Mouse (Mus musculus): ENCODE data around the gene Ifitm1. TPM values are rescaled to one million over a fixed set of nuclear protein-coding genes. Genes with fewer than 3 reads are reported as not detected.

Gene Ifitm1
- 36.0 and 1,392 TPM in 2 replicates for polyA plus RNA-seq (2012; rRNA removed; ENCODE audit: low replicate concordance)

DNA sequence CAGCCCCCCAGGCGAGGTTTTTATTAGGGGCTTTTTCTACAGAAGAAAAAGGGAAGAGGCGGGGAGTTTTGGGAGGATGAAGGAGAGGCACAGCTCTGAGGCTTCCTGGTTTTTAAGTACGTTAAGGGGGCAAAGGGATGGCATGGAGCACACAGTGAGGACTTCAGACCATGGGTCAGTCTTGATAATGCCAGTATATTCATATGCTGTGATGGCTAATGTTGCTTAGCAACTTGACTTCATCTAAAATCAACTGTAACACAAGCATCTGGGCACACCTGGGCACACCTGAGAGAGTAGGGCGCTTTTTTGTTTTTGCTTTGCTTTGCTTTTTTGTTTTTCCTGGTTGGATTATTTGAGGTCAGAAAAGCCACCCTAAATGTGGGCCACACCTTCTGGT lies at the start of gene Ifitm1:
Gene Ifitm1 (plus strand): TSS at position 301 of the 400 bp plus-strand sequence.

DNA sequence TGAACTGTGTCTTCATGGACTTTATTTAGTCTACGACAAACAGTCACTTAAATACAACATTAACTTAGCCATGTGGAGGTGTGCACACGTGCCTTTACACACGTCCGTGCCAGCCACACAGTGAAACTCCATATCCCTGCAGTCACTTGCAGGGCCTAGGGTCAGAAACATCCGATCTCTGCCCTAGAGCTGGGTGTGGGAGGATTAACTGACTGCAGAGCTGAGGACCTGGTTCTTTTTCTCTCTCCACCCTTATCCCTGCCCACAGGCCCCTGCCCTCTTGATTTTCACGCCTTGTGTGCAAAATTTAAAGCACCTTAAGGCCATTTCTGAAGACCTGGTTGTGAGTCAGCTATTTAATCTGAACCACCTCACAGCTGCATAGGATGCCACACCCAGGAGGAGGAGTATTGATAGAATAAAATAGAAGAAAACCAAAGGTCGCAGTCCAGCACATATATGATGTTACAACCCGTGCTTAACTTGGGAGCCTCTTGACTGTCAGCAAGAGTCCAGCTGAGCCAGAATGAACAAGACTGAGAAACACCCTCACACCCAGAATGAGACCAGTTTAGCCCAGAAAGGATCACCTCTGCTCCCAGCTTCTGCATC lies 46.5 kb upstream of the Ifitm1 start, which contains the start of gene Nlrp6:
Gene Nlrp6 (plus strand): TSS at position 485 of the 612 bp plus-strand sequence.

DNA sequence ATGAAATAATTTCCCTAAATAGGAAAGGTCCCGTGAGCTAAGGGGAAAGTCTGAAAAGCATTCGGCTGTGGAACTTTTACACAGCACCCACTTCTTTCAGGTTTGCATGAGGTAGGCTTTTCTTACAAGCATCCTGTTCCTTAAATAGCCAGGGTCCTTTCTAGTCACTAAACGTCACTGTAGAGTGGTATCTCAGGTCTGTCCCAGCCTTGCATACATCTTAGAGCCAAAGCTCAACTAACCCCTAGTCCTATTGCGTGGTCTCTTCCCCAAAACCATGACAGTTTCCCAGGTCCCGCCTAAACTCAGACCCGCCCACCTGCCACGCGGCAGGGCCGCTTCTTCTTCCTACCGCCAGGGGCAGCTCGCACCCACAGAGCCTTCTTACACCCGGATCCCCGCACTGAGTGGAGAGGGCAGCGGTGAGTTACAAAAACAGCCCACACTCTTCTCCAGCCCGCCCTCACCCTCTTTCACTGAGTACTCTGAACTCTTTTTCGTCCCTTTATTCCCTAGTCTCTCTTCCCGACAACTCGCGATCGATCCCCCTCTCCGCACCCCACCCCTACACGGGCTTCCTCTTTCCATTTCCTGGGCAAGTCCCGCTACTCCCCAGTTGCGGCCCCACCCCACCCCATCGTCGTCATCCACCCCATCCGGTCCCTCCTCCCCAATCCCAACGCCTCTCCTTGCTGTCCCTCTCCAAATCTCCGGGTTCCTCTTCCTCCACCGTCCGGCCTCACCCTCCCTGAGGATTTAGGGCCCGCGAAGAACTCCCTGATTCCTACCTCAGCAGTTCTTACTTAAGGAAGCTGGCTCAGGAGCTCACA lies 25.6 kb upstream of the Ifitm1 start, which contains the start of gene Pgghg:
Gene Pgghg (plus strand): TSS at position 170 of the 830 bp plus-strand sequence.

DNA sequence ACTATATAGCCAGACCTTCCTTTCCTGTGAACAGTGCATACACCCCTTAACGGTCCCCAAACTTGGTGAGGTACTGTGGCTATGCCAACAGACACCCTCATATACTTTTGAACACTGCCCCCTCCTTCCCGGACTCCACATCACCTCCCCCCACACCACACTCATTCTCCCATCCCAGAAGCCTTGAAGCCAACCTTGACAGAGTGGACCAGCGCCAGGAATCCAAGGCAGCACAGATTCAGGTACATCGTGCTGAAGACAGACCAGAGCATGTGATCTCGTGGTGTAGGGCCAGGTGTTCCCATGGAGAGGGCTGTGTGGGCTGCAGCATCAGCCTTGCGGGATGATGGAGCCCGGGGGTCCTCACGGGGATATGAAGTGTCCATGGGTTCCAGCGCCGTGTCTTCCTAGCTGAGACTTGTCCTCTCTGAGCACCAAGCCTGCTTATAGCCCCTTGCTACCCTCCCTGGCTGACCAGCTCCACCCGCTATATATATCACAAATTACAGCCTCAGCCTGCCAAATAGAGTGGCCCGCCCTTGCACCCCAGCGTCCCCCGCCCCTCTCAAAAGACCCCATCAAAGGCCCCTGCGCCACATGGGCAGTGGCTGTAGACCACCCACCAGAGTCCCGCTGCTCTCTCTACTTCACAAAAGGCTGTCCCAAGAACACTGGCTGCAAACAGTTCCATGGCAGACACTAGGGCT lies 17.0 kb upstream of the Ifitm1 start, which contains the start of gene Ifitm5:
Gene Ifitm5 (minus strand): TSS at position 468 of the 707 bp plus-strand sequence.

DNA sequence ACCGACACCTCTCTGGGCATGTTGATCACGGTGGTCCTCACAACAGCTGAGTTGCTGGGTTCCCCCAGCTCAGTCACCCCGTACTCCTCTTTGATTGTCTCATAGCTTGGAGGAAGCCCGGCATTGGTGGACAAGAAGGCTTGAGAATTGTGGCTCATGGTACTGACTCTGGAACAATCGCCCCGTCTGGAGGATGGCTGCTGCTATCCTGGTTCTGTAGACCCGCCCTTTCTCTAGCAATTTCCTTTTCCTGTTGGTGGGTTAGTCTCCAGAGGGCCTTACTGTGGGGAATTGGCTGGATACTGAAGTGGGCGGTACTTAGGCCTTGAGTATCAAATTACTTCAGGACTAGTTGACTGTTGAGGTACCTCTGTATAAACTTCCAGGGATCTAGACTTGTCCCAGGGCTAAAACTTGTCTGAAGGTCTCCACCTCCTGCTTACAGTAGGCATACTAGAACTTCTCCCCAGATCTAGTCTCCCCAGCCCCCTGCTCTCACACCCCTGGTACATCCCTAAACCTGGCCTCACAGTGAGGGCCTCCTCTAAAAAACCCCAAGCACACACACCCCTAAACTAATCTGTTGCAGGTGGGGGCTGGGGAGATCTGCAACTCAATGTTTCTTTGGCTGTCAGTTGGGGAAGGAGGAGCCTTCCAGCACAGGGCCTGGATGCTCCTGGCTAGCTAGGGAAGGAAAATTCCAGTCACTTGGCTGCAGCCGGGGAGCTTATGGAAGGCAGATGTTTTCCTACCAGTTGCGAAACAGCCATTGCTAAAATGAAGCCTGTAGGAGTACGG lies 11.1 kb upstream of the Ifitm1 start, which contains the start of the genes Gm45717 and Ifitm2:
Gene Gm45717 (minus strand): TSS at position 180 of the 798 bp plus-strand sequence.
Gene Ifitm2 (minus strand): TSS at position 230 of the 798 bp plus-strand sequence.

DNA sequence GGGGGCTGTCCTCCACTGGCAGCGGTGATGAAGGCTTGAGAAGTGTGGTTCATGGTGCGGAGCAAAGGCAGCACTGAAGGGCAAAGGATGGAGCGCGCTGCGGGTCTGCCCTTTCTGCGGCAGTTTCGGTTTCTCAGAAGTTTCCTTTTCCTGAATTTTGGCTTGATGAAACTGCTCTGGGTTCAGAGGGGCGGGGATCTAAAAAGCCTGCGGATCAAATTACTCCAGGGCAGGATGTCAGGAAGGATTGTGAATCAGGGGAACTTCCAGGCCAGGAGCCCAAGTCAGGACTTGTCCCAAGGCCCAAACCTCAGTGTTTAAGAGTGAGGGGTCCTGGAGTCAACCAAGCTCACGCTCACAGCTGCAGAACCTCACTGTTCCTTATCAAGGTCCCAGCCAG lies 43.6 kb downstream of the Ifitm1 start, which contains the start of gene Ifitm3:
Gene Ifitm3 (minus strand): TSS at position 178 of the 400 bp plus-strand sequence.

DNA sequence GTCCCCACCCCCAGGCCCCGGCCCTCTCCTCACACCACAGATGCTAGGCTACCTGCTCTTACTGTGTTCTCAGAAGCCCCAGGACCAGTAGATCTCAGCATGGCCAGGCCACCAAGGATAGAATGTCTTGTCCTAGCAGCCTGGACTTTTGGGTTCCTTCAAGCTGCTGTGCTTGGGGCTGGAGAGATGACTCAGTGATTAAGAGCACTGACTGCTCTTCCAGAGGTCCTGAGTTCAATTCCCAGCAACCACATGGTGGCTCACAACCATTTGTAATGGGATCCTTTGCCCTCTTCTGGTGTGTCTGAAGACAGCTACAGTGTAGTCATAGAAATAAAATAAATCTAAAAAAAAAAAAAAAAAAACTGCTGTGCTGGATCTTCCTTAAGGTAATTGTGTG lies 50.8 kb downstream of the Ifitm1 start, which contains the start of gene Ifitm6:
Gene Ifitm6 (minus strand): TSS at position 101 of the 400 bp plus-strand sequence.

Other genes with a start within 250 kb of the Ifitm1 start
- 256 and 502 TPM in 2 replicates for gene Cyp2e1, start 203.5 kb upstream of the Ifitm1 start, polyA plus RNA-seq (2012; rRNA removed; ENCODE audit: low replicate concordance)
- 0.07 and 0.33 TPM in 2 replicates for gene Syce1, start 179.4 kb upstream of the Ifitm1 start, polyA plus RNA-seq (2012; rRNA removed; ENCODE audit: low replicate concordance)
- gene Zfp941, start 145.0 kb upstream of the Ifitm1 start, polyA plus RNA-seq (2012; rRNA removed; ENCODE audit: low replicate concordance) = 0.15 TPM in 1 of 2 replicates, not detected in the other
- gene Urah, start 132.2 kb upstream of the Ifitm1 start, polyA plus RNA-seq (2012; rRNA removed; ENCODE audit: low replicate concordance) = 14.2 TPM in 1 of 2 replicates, not detected in the other
- not detected in 2 replicates for gene Scgb1c1, start 121.7 kb upstream of the Ifitm1 start, polyA plus RNA-seq (2012; rRNA removed; ENCODE audit: low replicate concordance)
- 0.11 TPM in 1 of 2 replicates, not detected in the other for gene Odf3, start 119.4 kb upstream of the Ifitm1 start, polyA plus RNA-seq (2012; rRNA removed; ENCODE audit: low replicate concordance)
- not detected in 2 replicates for gene Gm45785, start 110.9 kb upstream of the Ifitm1 start, polyA plus RNA-seq (2012; rRNA removed; ENCODE audit: low replicate concordance)
- gene Ric8a, start 110.3 kb upstream of the Ifitm1 start, polyA plus RNA-seq (2012; rRNA removed; ENCODE audit: low replicate concordance) = 114 and 143 TPM in 2 replicates
- 37.8 and 39.1 TPM in 2 replicates for gene Bet1l, start 109.6 kb upstream of the Ifitm1 start, polyA plus RNA-seq (2012; rRNA removed; ENCODE audit: low replicate concordance)
- 76.9 and 91.8 TPM in 2 replicates for gene Psmd13, start 85.3 kb upstream of the Ifitm1 start, polyA plus RNA-seq (2012; rRNA removed; ENCODE audit: low replicate concordance)
- gene Sirt3, start 84.9 kb upstream of the Ifitm1 start, polyA plus RNA-seq (2012; rRNA removed; ENCODE audit: low replicate concordance) = 30.7 and 38.8 TPM in 2 replicates
- gene Cox8b, start 66.8 kb upstream of the Ifitm1 start, polyA plus RNA-seq (2012; rRNA removed; ENCODE audit: low replicate concordance) = 147 and 450 TPM in 2 replicates
- 0.87 TPM in 1 of 2 replicates, not detected in the other for gene Nlrp6, start 46.3 kb upstream of the Ifitm1 start, polyA plus RNA-seq (2012; rRNA removed; ENCODE audit: low replicate concordance)
- gene Pgghg, start 25.8 kb upstream of the Ifitm1 start, polyA plus RNA-seq (2012; rRNA removed; ENCODE audit: low replicate concordance) = 55.4 and 73.1 TPM in 2 replicates
- 2.9 and 7.4 TPM in 2 replicates for gene Ifitm5, start 16.9 kb upstream of the Ifitm1 start, polyA plus RNA-seq (2012; rRNA removed; ENCODE audit: low replicate concordance)
- gene Gm45717, start 11.3 kb upstream of the Ifitm1 start, polyA plus RNA-seq (2012; rRNA removed; ENCODE audit: low replicate concordance) = 0.78 TPM in 1 of 2 replicates, not detected in the other
- 1,434 and 1,895 TPM in 2 replicates for gene Ifitm2, start 11.2 kb upstream of the Ifitm1 start, polyA plus RNA-seq (2012; rRNA removed; ENCODE audit: low replicate concordance)
- gene Ifitm3, start 43.5 kb downstream of the Ifitm1 start, polyA plus RNA-seq (2012; rRNA removed; ENCODE audit: low replicate concordance) = 721 and 1,416 TPM in 2 replicates
- gene Ifitm6, start 50.7 kb downstream of the Ifitm1 start, polyA plus RNA-seq (2012; rRNA removed; ENCODE audit: low replicate concordance) = 17.2 and 25.7 TPM in 2 replicates
- gene Gm17387, start 61.9 kb downstream of the Ifitm1 start, polyA plus RNA-seq (2012; rRNA removed; ENCODE audit: low replicate concordance) = not detected in 2 replicates
- 0.26 and 5.6 TPM in 2 replicates for gene B4galnt4, start 93.9 kb downstream of the Ifitm1 start, polyA plus RNA-seq (2012; rRNA removed; ENCODE audit: low replicate concordance)
- 1.7 and 14.7 TPM in 2 replicates for gene Pkp3, start 111.0 kb downstream of the Ifitm1 start, polyA plus RNA-seq (2012; rRNA removed; ENCODE audit: low replicate concordance)
- 21.2 and 25.3 TPM in 2 replicates for gene Sigirr, start 133.4 kb downstream of the Ifitm1 start, polyA plus RNA-seq (2012; rRNA removed; ENCODE audit: low replicate concordance)
- 0.20 and 11.9 TPM in 2 replicates for gene Ano9, start 150.6 kb downstream of the Ifitm1 start, polyA plus RNA-seq (2012; rRNA removed; ENCODE audit: low replicate concordance)
- 44.6 and 49.3 TPM in 2 replicates for gene Ptdss2, start 155.2 kb downstream of the Ifitm1 start, polyA plus RNA-seq (2012; rRNA removed; ENCODE audit: low replicate concordance)
- gene Rnh1, start 205.6 kb downstream of the Ifitm1 start, polyA plus RNA-seq (2012; rRNA removed; ENCODE audit: low replicate concordance) = 139 and 202 TPM in 2 replicates
- 82.4 and 82.9 TPM in 2 replicates for gene Hras, start 226.8 kb downstream of the Ifitm1 start, polyA plus RNA-seq (2012; rRNA removed; ENCODE audit: low replicate concordance)
- 6.6 and 7.6 TPM in 2 replicates for gene Lrrc56, start 226.9 kb downstream of the Ifitm1 start, polyA plus RNA-seq (2012; rRNA removed; ENCODE audit: low replicate concordance)
- gene Lmntd2, start 246.9 kb downstream of the Ifitm1 start, polyA plus RNA-seq (2012; rRNA removed; ENCODE audit: low replicate concordance) = 0.26 and 3.7 TPM in 2 replicates
- 8.8 and 33.1 TPM in 2 replicates for gene Rassf7, start 248.6 kb downstream of the Ifitm1 start, polyA plus RNA-seq (2012; rRNA removed; ENCODE audit: low replicate concordance)

Data from subcutaneous adipose tissue, adult 2 months (tissue).